Mouse (Mus musculus) megakaryocyte, embryonic 14.5 days (primary cell): ENCODE data around the gene Fras1.

Experiments
- FLI1 ChIP-seq: IDR thresholded peaks from 2 replicates; pipeline ENCODE4 v1.6.1; 2012; ENCODE audit warnings: low read length, inconsistent platforms, mixed read lengths
- GATA1 ChIP-seq: IDR thresholded peaks from 3 replicates; pipeline ENCODE4 v1.6.1; 2012; ENCODE audit warnings: mixed read lengths, low read length, inconsistent platforms, borderline replicate concordance

- no peak for TF ChIP-seq FLI1
- TF ChIP-seq GATA1: no peak
These were observed 47.8 kb downstream of the Fras1 start for GRCm38 (mm10) chr5:96421550-96421949.
